Mouse (Mus musculus) kidney, postnatal 0 days (tissue): ENCODE data around the gene Cacna1c. TPM values are rescaled to one million over a fixed set of nuclear protein-coding genes. Genes with fewer than 3 reads are reported as not detected.

ENCODE experiments used
- ATAC-seq: fragments of 200-750 bp; cut with Nextera tagmentation; replicated peaks from 2 replicates; pipeline ENCODE4 v1.8.0; 2017; ENCODE audit warnings: low read depth, moderate number of reproducible peaks, moderate TSS enrichment, moderate library complexity; ENCODE audit not compliant: low FRiP score
- DNase-seq: peaks from one replicate; pipeline ENCODE4 v3.0.0-alpha.2; 2016; ENCODE audit warnings: low spot score
- H3K27ac ChIP-seq: fragments of 300-500 bp; sonication (generic); 2 replicates; pipeline ENCODE4 v1.5.1; 2014; ENCODE audit warnings: mild to moderate bottlenecking
- H3K27me3 ChIP-seq: fragments of 300-500 bp; sonication (generic); 2 replicates; pipeline ENCODE4 v1.6.1; 2014; ENCODE audit warnings: low read length, mixed read lengths; ENCODE audit not compliant: insufficient read depth
- H3K36me3 ChIP-seq: fragments of 300-500 bp; sonication (generic); 2 replicates; pipeline ENCODE4 v1.6.1; 2014; ENCODE audit warnings: low read length, mixed read lengths; ENCODE audit not compliant: insufficient read depth
- H3K4me1 ChIP-seq: fragments of 300-500 bp; sonication (generic); replicated peaks from 2 replicates; pipeline ENCODE4 v1.6.1; 2014; ENCODE audit warnings: antibody characterized with exemption, low read length, mixed read lengths; ENCODE audit not compliant: insufficient read depth
- H3K4me2 ChIP-seq: fragments of 300-500 bp; sonication (generic); 2 replicates; pipeline ENCODE4 v1.6.1; 2014; ENCODE audit warnings: mild to moderate bottlenecking, low read length, moderate library complexity, mixed read lengths
- H3K4me3 ChIP-seq: fragments of 300-500 bp; sonication (generic); replicated peaks from 2 replicates; pipeline ENCODE4 v1.5.1; 2014; ENCODE audit warnings: low read depth, low read length
- H3K9ac ChIP-seq: fragments of 300-500 bp; sonication (generic); 2 replicates; pipeline ENCODE4 v1.6.1; 2014; ENCODE audit warnings: low read depth, low read length
- H3K9me3 ChIP-seq: fragments of 300-500 bp; sonication (generic); replicated peaks from 2 replicates; pipeline ENCODE4 v1.6.1; 2016; ENCODE audit warnings: low read length, inconsistent platforms, mixed read lengths
- CTCF ChIP-seq: IDR thresholded peaks from 2 replicates; pipeline ENCODE4 v1.5.1; 2016; ENCODE audit warnings: antibody characterized with exemption, low read depth, mild to moderate bottlenecking, moderate library complexity
- WGBS: fragments of 180-500 bp; shearing (Covaris S2); extraction: QIAGEN DNeasy Blood & Tissue Kit; methylation state at CpG from one replicate; pipeline ENCODE4 v1.1.7; 2014; 5-methylcytosine and 5-hydroxymethylcytosine counted together
- polyA plus RNA-seq: library from polyadenylated mRNA; unstranded; fragments of >200 nt; fragmentation: Nextera tagmentation; extraction: Ambion mirVana; gene quantifications from 2 replicates; pipeline ENCODE4 v1.2.1, GENCODE M21; 2015

The Cacna1c gene
- polyA plus RNA-seq, 1 experiment from 2014 or later, result 1.3 TPM

GRCm38 (mm10) chr6:118841892-118842291 lies 354.3 kb downstream of the Cacna1c start:
- Histone ChIP-seq H3K9ac (no peak overlapping the region), H3K4me1 (peaks cover 15% of the 10 kb centered on the region; the same call in 1 of the 2 replicates), H3K4me3 (no peak overlapping the region), H3K27me3 (0 out of 2 replicates have a peak, but pooled peaks cover 3% of the 10 kb centered on the region), H3K4me2 (no peak overlapping the region), H3K36me3 (no peaks in the 10 kb centered on the region), H3K9me3 (no peaks in the 10 kb centered on the region), H3K27ac (no peak overlapping the region)
- ATAC-seq (no peak), DNase-seq (no peak)
- TF ChIP-seq CTCF, result no peak
- WGBS, result 94% methylated on average over 2 of the region's 2 CpGs

- Histone ChIP-seq H3K4me2 (peak overlapping the region; percentile 25), H3K27ac (peak overlapping the region; percentile 72), H3K4me1 (peaks cover 8% of the 10 kb centered on the region; the same call in 1 of the 2 replicates), H3K9me3 (no peaks in the 10 kb centered on the region), H3K36me3 (no peaks in the 10 kb centered on the region), H3K27me3 (0 out of 2 replicates have a peak, but pooled peaks cover 3% of the 10 kb centered on the region), H3K9ac (no peak overlapping the region), H3K4me3 (no peak overlapping the region)
- ATAC-seq (peak; percentile 77), DNase-seq (peak; percentile 81)
- 28% methylated on average over 14 of the region's 14 CpGs for WGBS
- TF ChIP-seq CTCF, result no peak; the same call in 1 of the 2 replicates
Measured at GRCm38 (mm10) chr6:118838919-118839915, 357.0 kb downstream of the Cacna1c start.

DNA sequence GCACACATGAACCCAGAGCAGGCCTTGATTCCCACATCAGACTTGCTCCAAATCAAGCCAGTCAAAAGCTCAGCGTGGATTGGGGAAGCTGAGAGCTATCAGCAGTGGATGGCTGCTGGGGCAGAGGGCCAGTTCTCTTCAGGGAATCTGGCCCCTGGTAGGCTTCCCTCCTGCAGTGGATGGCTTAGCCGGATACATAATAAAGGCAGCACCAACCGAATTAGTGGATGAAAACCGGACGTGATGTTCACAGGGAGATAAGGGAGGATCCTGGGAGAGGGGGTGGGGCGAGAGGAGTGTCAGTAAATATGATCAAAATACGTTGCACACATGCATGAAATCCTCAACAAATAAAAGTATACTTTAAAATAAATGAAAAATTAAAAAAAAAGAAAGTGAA lies 359.5 kb downstream of the Cacna1c start:
- DNase-seq, result no peak
- WGBS, result 53% methylated on average over 7 of the region's 7 CpGs
- no peak overlapping the region for H3K4me3 ChIP-seq
- no peaks in the 10 kb centered on the region for H3K9me3 ChIP-seq
- H3K27me3 ChIP-seq, result no peaks in the 10 kb centered on the region
- no peak overlapping the region for H3K27ac ChIP-seq
- ATAC-seq, result no peak
- no peak overlapping the region for H3K4me2 ChIP-seq
- no peak for TF ChIP-seq CTCF
- H3K36me3 ChIP-seq, result no peaks in the 10 kb centered on the region
- H3K9ac ChIP-seq, result no peak overlapping the region
- peaks cover 8% of the 10 kb centered on the region; the same call in 1 of the 2 replicates for H3K4me1 ChIP-seq

- no peaks in the 10 kb centered on the region for H3K9me3 ChIP-seq
- H3K36me3 ChIP-seq, result no peaks in the 10 kb centered on the region
- ATAC-seq, result no peak
- H3K9ac ChIP-seq, result no peak overlapping the region
- no peak overlapping the region for H3K4me2 ChIP-seq
- no peak overlapping the region for H3K27ac ChIP-seq
- peaks cover 6% of the 10 kb centered on the region; the same call in 1 of the 2 replicates for H3K4me1 ChIP-seq
- H3K4me3 ChIP-seq, result no peak overlapping the region
- 66% methylated on average over 8 of the region's 8 CpGs for WGBS
- H3K27me3 ChIP-seq, result no peaks in the 10 kb centered on the region
- no peak for TF ChIP-seq CTCF
- DNase-seq, result no peak
Measured at GRCm38 (mm10) chr6:118834046-118834445, 362.2 kb downstream of the Cacna1c start.

DNA sequence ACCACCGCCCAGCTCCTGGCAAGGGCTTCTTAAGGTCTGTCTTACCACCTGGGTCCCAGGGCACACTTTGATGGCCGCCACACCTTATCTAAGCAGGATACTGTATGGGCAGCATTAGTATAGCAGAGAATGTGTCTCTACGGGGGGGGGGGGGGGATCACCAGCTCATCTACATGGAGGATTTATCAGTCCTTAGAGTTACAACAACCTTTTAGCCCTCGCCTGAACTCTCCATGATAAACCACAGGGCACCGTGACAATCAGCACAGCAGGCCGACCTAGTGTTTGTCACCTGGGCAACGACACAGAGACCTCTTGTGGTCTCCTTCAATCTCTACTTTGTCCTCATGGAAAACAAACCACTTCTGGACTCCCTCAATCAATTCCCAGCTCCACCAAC lies 363.2 kb downstream of the Cacna1c start:
- Histone ChIP-seq H3K27me3 (no peaks in the 10 kb centered on the region), H3K9me3 (no peaks in the 10 kb centered on the region), H3K36me3 (no peaks in the 10 kb centered on the region), H3K4me3 (no peak overlapping the region), H3K9ac (no peak overlapping the region), H3K27ac (no peak overlapping the region), H3K4me1 (no peaks in the 10 kb centered on the region), H3K4me2 (no peak overlapping the region)
- no peak for TF ChIP-seq CTCF
- 88% methylated on average over 7 of the region's 7 CpGs for WGBS
- DNase-seq, result no peak
- no peak for ATAC-seq

- ATAC-seq, result no peak
- Histone ChIP-seq H3K36me3 (no peaks in the 10 kb centered on the region), H3K4me2 (no peak overlapping the region), H3K9ac (no peak overlapping the region), H3K9me3 (no peaks in the 10 kb centered on the region), H3K27ac (no peak overlapping the region), H3K4me3 (no peak overlapping the region), H3K4me1 (no peaks in the 10 kb centered on the region), H3K27me3 (no peaks in the 10 kb centered on the region)
- 85% methylated on average over 2 of the region's 2 CpGs for WGBS
- DNase-seq, result no peak
- TF ChIP-seq CTCF, result no peak
Measured at GRCm38 (mm10) chr6:118832616-118833015, 363.6 kb downstream of the Cacna1c start.
